Mouse (Mus musculus): ENCODE data around the gene Syne2.

GRCm38 (mm10) chr12:75983336-75983735, 165.4 kb downstream of the Syne2 start:
- TF ChIP-seq CTCF (IDR thresholded peaks at IDR 0.05): no peak
- no peak for TF ChIP-seq POLR2A (IDR thresholded peaks at IDR 0.05; ENCODE audit: insufficient read depth, low read depth, low read length)
- no peak for TF ChIP-seq EP300 (IDR thresholded peaks at IDR 0.05; ENCODE audit: insufficient read depth, low read depth, low read length)

All from heart, adult 2 months (tissue).